9 mouse cellular contexts compared by ENCODE assay signal in the genomic region with DNA sequence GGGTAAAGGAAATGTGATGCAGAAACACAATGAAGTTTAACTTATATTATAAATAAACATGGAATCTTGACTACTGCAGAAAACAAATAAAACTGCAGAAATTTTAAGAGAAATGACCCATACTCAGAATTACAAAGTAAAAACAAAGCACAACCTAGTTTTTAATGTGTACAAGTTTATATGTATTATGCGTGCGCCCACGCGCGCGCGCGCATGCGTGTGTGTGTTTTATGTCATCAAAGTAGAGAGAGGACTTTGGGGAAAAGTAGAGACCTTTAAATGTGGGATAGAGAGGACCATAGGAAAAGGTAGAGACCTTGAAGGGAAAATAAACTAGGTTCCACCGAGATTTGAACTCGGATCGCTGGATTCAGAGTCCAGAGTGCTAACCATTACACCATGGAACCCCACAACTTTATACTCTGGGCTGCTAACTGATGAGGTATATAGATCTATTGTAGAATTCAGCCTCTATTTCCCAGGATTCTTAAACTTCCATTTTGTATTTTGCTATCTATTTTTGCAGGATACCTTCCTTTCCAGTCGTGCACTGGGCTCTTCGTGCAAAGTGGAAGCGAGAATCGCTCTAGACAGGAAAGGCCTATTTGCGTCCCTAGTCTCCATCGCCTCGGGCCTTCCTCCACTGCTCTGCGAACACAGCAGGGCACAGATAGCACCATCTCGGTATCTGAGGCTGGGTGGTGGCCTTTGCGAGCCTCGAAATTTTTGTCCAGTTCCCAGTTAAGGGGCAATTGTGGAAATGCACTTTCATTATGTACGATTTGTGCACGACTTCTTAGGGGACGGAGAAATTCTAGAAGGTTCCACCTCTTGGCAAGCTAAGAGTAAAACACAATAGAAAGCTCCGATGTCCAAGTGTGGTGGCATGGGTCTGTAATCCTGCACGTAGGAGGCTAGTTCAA. TPM values are rescaled to one million over a fixed set of nuclear protein-coding genes. Genes with fewer than 3 reads are reported as not detected.
DNase-seq lines count a peak whose midpoint lies in the region; ATAC-seq and TF ChIP-seq lines count a peak whose summit lies in the region.
"Had no signal": no experiment of that assay in that cellular context is flagged by ENCODE, and none has a peak within 500 bp of the region (broad histone marks: within the 10 kb centered on the region; RNA-seq: fewer than 3 reads in every experiment).

No protein-coding gene starts in this region.

- peak overlapping the region; percentile 27; the same call in 1 of the 2 replicates for H3K9ac ChIP-seq in lung, embryonic 16.5 days (ENCODE audit: low read length)

- DNase-seq in lung, adult 2 months, result no peak
- DNase-seq in lung, postnatal 14 days, result no peak
- DNase-seq in embryo, embryonic 10 days (ENCODE audit: low spot score), result peak; percentile 56
- peak; percentile 25 for DNase-seq in heart, postnatal 4 days
- no peak for DNase-seq in Muller cell, postnatal 12 days (ENCODE audit: inconsistent ontology term)
- no peak for DNase-seq in thymus, postnatal 10 days (ENCODE audit: low spot score in 2 of 2)

- TF ChIP-seq POLR2A in lung, adult 2 months (IDR thresholded peaks at IDR 0.05; ENCODE audit: borderline replicate concordance, extremely low read depth, low read depth, low read length), result no peak

- H3K4me3 ChIP-seq in lung, adult 2 months (replicated peaks; ENCODE audit: extremely low read depth, low read depth, low read length), result peak overlapping the region; percentile 6
- peak overlapping the region; percentile 20; the same call in 1 of the 2 replicates for H3K4me3 ChIP-seq in lung, embryonic 16.5 days (ENCODE audit: low read length)

- H3K27ac ChIP-seq in lung, embryonic 16.5 days (ENCODE audit: low read length), result 0 out of 2 replicates have a peak overlapping the region, but pooled peaks have one; percentile 12

- peak overlapping the region; percentile 37 for H3K4me2 ChIP-seq in lung, embryonic 16.5 days (ENCODE audit: low read depth, low read length)

- H3K27me3 ChIP-seq in lung, embryonic 16.5 days (ENCODE audit: control insufficient read depth, insufficient read depth, low read depth, low read length), result no peaks in the 10 kb centered on the region

- no peaks in the 10 kb centered on the region for H3K4me1 ChIP-seq in lung, adult 2 months (ENCODE audit: control insufficient read depth, insufficient read depth, low read length)
- peaks cover 7% of the 10 kb centered on the region for H3K4me1 ChIP-seq in lung, embryonic 16.5 days (replicated peaks; ENCODE audit: control insufficient read depth, insufficient read depth, low read length)

- no peaks in the 10 kb centered on the region for H3K9me3 ChIP-seq in lung, embryonic 16.5 days (ENCODE audit: control insufficient read depth, low read length)

- no peaks in the 10 kb centered on the region for H3K36me3 ChIP-seq in lung, embryonic 16.5 days (ENCODE audit: control insufficient read depth, insufficient read depth, low read length)

- peak; percentile 43; the same call in 1 of the 2 replicates for ATAC-seq in lung, embryonic 16.5 days (ENCODE audit: low read depth)
- no peak for ATAC-seq in monocyte, adult 5-6 weeks (replicated peaks; ENCODE audit: insufficient number of reproducible peaks, low FRiP score, low TSS enrichment, poor library complexity, severe bottlenecking)

- TF ChIP-seq CTCF in lung, adult 2 months (IDR thresholded peaks at IDR 0.05; ENCODE audit: insufficient read depth, low read length), result no peak

- WGBS in lung, adult 2 months, result 31% methylated on average over 28 of the region's 28 CpGs
- WGBS in lung, embryonic 16.5 days, result 14% methylated on average over 28 of the region's 28 CpGs

RNA-seq across cellular contexts. Expression of gene Zfp184, which starts 11.0 kb away (rescaled TPM):
- 0.53 and 0.60 TPM in 2 replicates for polyA plus RNA-seq in lung, adult 2 months (2012; rRNA removed)
- total RNA-seq in heart, postnatal 4 days (2021), result 1 to 10 TPM; 3.9 TPM
- polyA plus RNA-seq in lung, embryonic 16.5 days (2015; fragmentation: Nextera tagmentation; extraction: Ambion mirVana), result 7.9 and 12.5 TPM in 2 replicates
- total RNA-seq in monocyte, adult 5-6 weeks (2017), result 2.1 to 2.6 TPM in 2 of 3 replicates, not detected in the other

RNA-seq across cellular contexts. Expression of gene Pom121l2, which starts 47.1 kb away (rescaled TPM):
- not detected in 2 replicates for polyA plus RNA-seq in lung, adult 2 months (2012; rRNA removed)
- total RNA-seq in heart, postnatal 4 days (2021), result not detected
- 0.16 and 0.18 TPM in 2 replicates for polyA plus RNA-seq in lung, embryonic 16.5 days (2015; fragmentation: Nextera tagmentation; extraction: Ambion mirVana)
- 0.32 to 0.78 TPM in 2 of 3 replicates, not detected in the other for total RNA-seq in monocyte, adult 5-6 weeks (2017)
- total RNA-seq: layer of hippocampus, postnatal 36 days had no signal

Comparison
In these comparisons a context has a peak if more than half of its experiments do, and no peak if none do; other contexts are left out.
1. DNase-seq: peak in embryo, embryonic 10 days (single experiment) and heart, postnatal 4 days (single experiment); none in lung, adult 2 months (single experiment), lung, postnatal 14 days (single experiment), Muller cell, postnatal 12 days (single experiment) and thymus, postnatal 10 days (0 of 2).